Mouse (Mus musculus): ENCODE measurements around the gene Mical3. TPM values are rescaled to one million over a fixed set of nuclear protein-coding genes. Genes with fewer than 3 reads are reported as not detected.

Mical3 gene
- total RNA-seq, 2 experiments from 2014 or later: 6.4 to 11.2 TPM

DNA sequence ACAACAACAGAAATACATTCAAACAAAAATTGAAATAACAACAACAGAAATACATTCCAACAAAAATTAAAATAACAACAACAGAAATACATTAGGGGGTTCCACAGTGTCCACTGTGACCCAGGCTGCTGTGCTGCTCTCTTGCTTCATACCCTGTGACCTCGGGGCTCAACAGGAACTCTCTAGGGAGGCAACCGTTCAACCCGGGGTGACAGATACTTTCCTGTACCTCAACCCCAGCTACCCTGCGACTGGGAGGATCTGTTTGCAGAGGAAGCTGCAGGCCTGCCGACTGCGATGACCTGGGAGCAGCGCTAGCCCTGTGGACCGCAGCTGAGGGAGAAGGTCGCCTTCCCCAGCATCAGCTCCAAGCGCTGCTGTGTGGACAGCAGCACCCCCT, 14.4 kb downstream of the Mical3 start:
- peak; percentile 93 for ATAC-seq (replicated peaks; ENCODE audit: poor library complexity, severe bottlenecking)

DNA sequence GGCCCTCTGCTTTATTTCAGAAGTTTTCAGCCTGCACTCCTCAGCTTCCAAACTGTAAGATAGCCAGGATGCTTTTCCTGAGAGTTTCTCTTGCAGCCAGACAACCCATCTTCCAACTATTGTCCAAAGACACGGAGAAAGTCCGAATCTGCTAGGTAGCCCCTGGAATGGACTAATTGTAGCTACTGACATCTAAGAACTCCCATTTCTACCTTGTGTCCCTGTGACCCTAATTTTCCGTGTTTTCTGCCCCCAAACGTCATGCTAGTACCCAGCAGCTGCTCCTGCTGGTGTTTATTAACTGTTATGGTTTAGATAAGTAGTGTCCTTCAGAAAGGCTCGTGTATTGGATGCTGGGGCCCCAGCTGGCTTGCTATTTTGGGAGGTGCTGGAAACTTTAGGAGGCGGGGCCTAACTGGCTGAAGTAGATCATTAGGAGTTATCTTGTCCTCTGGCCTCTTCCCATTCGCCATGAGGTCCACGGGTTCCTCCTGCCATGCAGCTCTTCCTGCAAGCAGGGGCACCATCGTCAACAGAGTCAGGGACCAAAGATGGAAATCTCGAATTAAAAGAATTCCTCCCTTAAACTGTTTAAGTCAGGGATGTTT, 19.2 kb downstream of the Mical3 start:
- no peak for ATAC-seq (replicated peaks; ENCODE audit: poor library complexity, severe bottlenecking)

DNA sequence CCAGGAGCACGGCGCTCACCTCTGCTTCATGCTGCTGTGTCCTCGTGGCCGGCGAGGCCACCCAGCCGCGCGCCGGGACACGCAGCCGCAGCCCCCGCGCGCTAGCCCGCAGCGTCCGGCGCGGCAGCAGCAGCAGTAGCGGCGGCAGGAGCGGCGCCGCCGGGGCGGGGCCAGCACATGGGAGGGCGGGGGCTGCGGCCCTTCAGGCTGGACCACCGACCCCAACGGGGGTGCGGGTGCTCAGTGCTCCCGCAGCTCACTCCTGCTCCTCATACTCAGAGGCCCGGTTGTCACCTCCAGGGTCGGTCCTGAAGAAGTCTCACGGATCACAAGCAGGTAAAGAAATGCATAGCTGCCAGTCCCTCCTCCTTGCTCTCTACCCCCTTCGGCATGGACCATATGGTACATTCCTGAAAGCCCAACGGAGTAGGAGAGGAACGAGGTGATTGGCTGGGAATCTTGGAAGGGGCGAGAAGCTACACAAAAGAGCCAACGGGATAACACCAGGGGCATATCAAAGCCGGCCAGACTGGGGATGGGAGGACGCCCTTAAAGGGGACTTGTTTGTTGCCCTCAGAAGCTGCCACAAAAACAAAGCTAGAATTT, 20.7 kb downstream of the Mical3 start:
- peak; percentile 93 for ATAC-seq (replicated peaks; ENCODE audit: poor library complexity, severe bottlenecking)

DNA sequence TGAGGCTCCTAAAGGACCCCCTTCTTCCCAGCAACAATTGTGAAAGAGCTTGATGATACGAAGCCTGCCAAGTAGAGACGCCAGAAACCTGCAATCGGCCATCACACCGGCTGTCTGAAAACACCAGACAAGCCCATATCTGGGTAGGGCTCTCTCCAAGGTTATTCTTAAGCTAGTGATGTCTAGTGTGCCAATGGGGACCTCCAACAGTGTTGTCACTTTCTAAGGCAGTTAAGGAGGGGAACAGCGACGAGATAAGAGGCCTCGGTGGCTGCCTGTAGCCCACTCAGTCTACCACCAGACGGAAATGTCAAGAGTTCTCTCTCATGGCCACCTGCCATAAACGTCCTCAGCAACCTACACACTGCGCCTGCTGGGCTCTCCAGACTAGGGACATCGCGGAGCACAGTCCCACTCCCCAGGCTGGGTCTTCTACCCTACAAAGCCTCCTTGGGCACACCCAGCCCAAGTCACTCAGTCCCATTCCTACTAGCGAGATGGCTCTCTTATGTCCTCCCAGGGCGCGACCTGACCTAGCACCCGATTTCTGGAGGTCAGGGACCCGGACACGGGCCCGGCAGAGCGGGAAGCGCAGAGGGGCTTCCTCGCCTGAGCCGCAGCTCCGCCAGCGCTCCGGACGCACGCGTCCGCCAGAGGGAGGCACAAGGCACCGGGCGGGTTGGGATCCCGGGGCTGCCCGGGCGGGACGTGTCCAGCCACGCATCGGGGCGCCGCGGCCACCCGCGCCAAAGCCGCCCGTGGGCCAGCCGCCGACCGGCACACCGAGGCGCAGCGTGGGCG, 21.4 kb downstream of the Mical3 start:
- peak; percentile 13 for ATAC-seq (replicated peaks; ENCODE audit: poor library complexity, severe bottlenecking)

DNA sequence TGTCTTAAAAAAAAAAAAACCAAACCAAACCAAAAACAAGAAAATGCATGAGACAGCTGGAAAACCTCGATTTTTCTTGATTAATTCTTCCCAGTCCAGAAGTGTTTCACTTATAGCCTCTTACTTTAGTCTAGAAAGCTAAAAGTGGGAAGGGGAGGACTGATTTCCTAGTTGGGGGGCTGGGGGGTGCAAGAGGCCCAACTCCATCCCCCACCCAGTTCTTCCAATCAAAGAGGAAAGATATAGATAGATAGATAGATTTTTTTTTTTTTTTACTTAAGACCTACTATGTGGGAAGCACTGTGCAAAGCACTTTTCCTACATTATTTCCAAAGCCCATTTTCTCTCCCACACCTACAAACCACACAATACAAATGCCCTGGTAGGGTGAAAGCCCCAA, 22.7 kb downstream of the Mical3 start:
- no peak for ATAC-seq (replicated peaks; ENCODE audit: poor library complexity, severe bottlenecking)

DNA sequence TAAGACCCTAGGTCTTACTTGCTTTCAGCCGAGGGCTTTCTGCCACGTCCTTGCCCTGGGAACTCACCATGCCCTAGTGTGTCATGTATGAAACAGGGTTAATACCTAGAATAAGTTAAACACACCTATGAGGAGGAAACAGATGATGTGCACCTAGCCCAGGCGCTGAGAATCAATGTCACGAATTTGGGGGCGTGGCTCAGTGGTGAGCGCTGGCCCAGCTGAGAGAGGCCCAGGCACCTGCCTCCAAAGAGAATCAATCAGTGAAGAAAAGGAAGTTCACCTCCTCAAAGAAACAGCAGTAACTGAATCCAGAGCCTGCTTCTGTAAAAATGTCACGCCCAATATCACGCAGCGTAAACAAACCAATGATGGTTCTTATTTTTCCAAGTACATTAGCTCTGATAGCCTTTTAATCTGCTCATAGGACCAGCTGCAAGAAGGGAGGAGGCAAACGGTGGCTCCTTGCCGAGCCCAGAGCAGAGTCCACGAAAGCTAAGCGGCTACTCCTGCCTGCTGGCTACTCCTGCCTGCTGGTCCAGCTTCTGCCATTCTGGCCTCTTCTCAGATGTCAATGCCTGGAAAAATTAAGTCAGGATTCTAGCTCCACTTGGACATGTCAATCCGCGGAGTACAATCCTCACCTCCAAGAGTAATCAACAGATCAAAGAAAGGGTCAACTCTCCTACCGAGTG, 23.9 kb downstream of the Mical3 start:
- no peak for ATAC-seq (replicated peaks; ENCODE audit: poor library complexity, severe bottlenecking)

DNA sequence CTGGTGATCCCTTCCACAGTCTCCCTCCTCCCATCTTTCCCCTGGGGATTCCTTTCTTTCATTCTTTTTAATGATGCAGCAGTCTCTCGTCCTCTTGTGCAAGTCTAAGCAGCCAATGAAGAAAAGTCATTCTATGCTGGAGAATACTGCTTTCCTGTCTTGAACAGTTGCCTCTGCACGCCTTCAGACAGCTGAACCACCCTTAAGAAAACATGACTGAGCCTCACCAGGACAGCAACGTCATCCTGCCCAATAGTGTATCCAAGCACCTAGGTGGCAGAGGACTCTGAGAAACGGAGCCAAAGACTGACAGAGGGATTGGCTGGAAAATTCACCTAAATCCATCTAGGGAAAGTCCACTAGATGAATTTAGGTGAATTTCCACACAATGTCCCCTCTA, 25.1 kb downstream of the Mical3 start:
- no peak for ATAC-seq (replicated peaks; ENCODE audit: poor library complexity, severe bottlenecking)

DNA sequence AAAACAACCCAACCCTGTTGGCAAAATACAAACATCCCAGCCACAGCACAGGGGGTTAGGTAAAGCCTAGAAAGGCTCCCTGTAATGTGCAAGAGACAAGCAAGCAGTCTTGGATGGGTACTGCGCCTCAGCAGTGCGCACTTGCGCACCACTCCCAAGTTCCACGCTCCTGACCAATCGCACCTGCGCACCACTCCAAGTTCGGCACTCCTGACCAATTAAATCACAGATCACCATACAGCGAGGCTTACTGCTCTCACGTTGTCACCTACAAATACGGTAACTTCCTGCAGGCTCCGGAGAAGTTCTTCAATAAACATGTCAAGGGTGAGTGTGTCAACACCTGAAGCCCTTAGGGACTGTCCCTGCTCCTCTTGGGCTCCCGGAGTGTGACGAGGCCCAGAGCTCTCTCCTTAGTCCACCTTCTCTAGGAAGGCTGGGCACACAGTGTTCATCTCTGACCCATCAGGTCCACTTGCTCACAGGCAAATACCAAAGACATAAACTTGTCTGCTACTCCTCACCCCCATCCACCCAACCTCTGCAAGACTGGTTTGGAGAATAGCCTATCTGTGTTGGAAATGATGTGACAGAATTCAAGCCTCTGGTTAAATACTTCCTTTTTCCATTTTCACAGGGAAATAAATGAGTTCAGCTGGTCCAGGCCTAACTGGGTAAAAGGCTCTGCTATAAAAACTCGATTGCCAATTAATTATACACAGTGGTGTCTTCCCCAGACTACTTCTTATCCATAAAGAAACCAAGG, 27.2 kb downstream of the Mical3 start:
- ATAC-seq (replicated peaks; ENCODE audit: poor library complexity, severe bottlenecking): no peak

DNA sequence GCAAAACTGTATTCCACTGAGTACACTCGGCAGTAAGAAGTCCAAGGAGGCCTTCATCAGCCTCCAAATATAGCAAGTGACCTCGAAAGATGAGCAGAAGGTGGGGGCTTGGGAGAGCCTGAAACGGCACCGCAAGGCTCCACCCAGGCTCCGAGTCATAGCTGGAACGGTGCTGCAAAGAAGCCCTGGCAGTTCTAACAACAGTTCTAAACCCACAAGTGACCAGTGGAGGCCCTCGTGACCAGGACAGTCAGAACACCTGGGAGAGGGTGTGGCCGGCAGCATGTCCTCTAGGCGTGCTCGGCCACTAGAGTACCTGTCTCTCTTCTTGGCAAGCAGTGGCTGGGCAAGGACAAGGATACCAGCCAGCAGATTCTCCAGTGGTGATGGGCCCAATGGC, 27.9 kb downstream of the Mical3 start:
- no peak for ATAC-seq (replicated peaks; ENCODE audit: poor library complexity, severe bottlenecking)

DNA sequence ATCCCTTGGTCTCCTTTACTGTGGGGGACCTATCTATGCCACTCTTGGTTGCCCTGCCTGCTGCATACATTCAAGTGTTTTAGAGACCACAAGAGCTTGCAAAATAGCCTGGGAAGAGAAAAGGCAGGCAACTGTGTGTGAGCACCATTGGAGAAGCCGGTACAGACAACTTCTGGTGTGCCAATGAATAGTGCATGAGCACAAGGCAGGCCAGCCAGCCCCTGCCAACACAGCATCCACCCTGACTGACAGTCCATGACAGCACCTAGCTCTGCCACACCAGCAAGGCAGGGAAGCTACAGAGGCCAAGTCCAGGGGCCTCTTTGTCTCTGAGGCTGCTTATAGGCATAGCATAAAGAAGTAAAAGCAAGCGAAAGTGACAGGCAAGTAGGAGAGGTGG, 28.7 kb downstream of the Mical3 start:
- no peak for ATAC-seq (replicated peaks; ENCODE audit: poor library complexity, severe bottlenecking)

DNA sequence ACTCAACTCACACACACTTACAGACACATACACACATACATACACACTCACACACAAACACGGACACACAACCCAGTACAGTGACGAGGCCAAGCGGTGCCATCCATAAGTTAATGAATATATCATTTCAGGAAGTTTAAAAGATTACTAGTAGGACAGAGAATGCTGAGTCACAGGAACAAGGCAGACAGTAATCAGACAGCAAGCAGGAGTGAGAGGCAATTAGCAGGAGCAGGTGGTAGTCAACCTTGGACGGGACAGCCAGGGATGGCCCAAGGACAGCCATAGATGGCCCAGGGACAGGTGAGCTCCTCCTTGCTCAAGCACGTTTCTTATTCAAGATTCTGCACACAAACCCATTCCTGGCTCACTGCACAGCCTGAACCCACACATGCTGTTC, 29.6 kb downstream of the Mical3 start:
- no peak for ATAC-seq (replicated peaks; ENCODE audit: poor library complexity, severe bottlenecking)

DNA sequence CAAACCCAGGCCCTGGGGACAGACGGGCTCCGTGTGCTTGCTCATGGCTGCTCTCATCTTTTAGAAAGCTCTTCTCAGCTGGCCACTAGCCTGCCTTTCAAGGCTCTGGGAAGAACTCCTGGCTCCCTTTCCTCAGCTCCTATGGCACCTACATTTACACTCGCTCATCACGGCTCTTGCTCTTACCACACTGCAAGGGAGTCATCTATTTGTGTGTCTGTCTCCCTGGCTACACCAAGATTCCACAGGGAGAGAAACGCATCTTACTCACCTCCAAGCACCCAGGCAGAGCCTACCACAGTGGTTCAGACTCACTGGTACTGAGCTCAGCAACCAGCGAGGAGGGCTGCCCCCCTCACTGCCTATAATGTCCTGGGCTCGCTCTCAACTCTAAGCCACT, 31.0 kb downstream of the Mical3 start:
- ATAC-seq (replicated peaks; ENCODE audit: poor library complexity, severe bottlenecking): no peak

DNA sequence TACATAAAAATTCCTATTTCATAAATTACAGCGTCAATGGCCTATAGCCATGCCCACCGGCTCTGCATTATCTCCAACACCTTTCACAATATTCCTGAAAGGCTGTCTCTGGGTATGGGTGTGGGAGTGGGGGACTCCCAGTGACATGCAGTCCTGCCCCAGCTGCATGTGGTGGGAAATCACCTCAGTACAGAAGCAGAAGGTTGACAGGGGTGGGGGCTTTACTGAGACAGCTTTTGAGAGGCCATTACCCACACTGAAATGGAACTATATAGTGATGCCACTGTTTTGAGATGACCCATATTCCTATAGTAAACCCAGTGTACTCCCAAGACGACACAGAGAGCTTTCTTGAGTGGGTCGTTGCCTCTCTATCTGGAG, 31.6 kb downstream of the Mical3 start:
- no peak for ATAC-seq (replicated peaks; ENCODE audit: poor library complexity, severe bottlenecking)

DNA sequence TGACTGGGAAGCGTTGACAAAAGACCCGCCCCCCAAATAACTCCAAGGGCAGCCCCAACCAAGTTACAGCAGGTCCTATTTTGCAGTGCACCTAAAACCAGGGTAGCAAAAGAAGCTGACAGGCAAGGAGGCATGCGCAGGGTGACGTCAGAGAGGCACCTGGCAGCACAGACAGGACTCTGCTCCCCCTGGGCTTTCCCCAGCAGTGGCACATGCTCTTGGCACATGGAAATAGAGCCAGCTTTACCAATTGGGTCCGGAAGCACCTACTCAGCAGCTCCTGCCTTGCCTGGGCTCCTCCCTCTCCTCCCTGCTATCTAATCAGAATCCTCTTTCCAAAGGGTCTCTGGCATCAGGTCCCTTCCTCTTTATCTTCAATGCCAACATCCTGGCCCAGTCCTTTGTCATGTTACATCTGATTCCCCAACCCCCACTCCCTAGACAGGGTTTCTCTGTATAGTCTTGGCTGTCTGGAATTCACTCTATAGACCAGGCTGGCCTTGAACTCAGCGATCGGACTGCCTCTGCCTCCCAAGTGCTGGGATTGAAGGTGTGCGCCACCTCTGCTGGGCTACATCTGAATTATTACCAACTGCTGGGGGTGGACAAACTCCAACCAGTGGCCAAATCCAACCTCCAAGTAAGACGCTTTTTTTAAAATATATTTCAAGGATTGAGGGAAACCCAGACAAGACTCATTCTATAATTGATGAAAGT, 32.1 kb downstream of the Mical3 start:
- no peak for ATAC-seq (replicated peaks; ENCODE audit: poor library complexity, severe bottlenecking)

DNA sequence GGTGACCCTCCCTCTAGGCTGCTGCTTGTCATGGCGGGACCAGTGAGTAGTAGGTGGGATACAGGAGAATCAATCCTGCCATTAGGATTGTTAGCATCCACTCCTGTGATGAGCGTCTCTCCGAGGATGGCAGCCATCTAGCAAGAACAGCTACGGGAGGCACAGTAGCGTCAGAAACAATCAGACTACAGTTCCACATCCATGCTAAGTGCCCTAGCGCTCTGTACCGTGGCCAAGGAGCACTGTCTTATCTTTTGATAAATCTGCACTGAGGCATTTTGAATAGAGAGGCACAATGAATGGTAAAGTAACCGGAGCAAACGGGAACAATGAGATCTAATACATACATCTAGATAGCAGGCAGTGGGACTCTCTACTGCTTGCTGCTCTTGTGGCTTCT, 32.7 kb downstream of the Mical3 start:
- no peak for ATAC-seq (replicated peaks; ENCODE audit: poor library complexity, severe bottlenecking)

DNA sequence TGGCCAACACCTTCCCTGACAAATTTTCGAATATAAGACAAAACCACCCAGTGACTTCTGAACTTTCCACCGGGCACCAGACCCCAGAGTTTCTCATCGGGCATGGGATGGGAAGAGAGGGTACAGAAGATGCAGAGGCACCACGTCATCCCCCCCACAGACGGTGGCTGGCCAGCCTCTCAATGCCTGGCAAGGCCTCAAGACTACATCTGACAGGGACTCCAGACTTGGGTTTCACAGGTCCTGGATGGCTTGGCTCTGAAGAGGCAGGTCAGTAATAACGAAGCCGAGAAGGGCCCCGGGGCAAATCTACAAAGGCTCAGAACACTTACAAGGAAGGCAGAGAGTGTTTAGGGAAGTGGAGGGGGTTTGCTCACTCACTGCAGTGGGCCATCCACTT, 33.9 kb downstream of the Mical3 start:
- ATAC-seq (replicated peaks; ENCODE audit: poor library complexity, severe bottlenecking): peak; percentile 55

DNA sequence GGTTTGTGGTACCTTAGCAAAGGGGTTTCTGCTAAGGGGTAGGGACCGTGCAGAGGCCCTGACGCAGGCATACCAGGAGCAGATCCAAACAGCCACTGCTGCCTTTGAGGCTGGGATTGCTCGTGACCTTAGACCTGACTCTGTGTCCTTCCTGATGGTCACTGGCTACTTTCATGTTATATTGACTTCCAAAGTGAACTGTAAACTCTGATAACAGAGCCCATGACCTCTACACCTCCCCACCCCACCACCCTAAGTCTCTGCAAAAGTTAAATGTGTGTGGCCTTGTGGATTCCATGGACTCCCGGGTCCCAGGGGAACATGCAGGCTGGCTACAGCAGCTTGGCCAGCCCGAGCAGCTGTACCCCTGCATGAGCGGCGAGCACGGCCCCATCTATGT, 34.4 kb downstream of the Mical3 start:
- no peak for ATAC-seq (replicated peaks; ENCODE audit: poor library complexity, severe bottlenecking)

DNA sequence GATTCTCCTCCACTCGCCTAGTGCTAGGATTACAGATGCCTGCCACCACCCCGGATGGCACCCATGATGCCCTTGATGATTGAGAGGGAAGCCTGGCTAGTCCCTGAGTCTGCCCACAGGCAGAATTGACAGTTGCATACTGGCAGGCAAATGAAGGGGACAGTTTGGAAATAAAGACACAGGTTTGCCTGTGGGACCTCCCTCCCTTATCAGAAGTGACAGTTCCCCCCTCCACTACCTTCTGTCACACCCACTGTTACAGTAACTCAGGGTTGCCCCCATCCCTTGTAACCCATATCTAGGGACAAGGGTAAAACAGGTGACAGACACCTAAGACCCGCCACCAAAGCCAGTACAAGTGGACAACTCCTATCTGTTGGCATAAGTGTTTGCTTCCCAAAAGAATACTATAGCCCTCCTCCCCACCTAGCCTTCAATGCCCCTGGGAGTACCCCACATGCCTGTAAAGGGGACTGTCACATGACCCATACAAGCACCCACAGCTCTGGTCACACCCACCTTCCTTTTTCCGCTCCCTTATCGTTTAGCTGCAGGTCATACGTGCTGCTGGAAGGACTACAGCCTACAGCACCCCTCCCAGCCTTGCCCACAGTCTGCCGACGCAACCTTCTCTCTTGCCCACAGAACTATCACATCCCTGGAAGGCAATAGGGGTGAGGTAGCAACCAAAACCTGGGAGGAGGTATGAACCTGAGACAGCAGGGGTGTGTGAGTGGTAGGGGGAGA, 37.0 kb downstream of the Mical3 start:
- peak; percentile 38 for ATAC-seq (replicated peaks; ENCODE audit: poor library complexity, severe bottlenecking)

DNA sequence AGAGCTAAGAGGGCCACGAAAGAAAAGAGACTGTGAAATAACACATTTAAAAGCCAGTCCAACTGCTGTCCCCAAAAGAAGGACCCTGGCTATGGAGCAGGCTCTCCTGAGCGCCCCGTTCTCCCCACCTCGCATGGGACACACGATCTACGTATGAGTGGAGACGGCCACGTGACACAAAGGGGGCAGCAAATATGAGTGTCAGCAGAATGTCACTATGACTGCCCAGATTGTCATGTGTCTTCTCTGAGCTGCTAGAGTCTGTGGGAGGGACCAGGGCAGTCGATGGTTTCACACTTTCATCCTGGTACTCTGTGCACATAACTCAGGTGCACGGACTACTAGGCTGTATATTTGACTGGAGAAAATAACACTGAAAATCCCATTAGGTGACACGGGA, 40.0 kb downstream of the Mical3 start:
- ATAC-seq (replicated peaks; ENCODE audit: poor library complexity, severe bottlenecking): no peak
